Mouse (Mus musculus) layer of hippocampus, postnatal 14 days (tissue): ENCODE measurements around the gene Usp53. TPM values are rescaled to one million over a fixed set of nuclear protein-coding genes. Genes with fewer than 3 reads are reported as not detected.
"Not testable (repeated sequence)": the region's sequence is repeated elsewhere in the genome, so short reads cannot be mapped to it uniquely, and the experiment has no call there.

Experiments
- DNase-seq, 2 experiments: peaks; one replicate each; pipeline ENCODE4 v3.0.0; 2021 to 2022; ENCODE audit warnings: low spot score in 2 of 2, mixed read lengths in 1 of 2
- total RNA-seq, 2 experiments: library from RNA; stranded (reverse); gene quantifications; 2 replicates each; pipeline ENCODE4 v1.2.3; 2021

The Usp53 gene
- total RNA-seq, 2 experiments from 2014 or later, result 23.7 to 26.0 TPM

DNA sequence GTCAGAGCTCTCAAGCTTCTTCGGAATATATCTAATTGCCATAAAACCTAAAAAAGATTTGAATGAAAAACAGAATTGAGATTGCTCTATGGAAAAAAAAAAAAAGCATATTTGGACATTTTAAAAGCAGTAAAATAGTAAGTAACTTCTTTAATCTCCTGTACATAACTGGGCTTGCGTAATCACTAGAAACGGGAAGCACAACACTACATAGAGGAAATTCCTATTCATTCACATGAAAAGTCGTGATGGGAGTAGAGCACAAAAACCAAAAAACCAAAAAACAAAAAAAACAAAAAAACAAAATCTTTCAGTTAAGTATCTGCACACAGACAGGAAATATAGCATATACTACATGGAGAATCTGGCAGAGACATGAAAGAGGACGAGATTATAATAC lies 20.0 kb downstream of the Usp53 start:
- no peak for DNase-seq

DNA sequence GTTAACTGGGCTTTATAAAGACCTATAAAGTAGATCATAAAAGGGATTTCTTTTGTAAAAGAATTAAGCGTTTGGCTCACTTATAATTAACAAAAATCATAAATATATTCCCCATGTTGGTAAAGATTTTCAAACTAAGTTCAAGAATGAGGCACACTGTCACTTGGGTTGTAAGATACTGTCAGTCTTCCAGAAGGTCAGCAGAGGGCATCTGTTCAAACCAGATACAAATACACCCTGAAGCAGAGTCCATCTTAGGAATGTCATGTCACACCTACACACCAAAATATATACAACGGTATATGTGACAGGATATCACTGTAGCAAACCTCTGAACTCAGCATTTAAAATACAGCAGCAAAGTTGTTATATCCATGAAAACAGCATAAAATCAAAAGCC lies 34.2 kb downstream of the Usp53 start:
- no peak for DNase-seq

DNA sequence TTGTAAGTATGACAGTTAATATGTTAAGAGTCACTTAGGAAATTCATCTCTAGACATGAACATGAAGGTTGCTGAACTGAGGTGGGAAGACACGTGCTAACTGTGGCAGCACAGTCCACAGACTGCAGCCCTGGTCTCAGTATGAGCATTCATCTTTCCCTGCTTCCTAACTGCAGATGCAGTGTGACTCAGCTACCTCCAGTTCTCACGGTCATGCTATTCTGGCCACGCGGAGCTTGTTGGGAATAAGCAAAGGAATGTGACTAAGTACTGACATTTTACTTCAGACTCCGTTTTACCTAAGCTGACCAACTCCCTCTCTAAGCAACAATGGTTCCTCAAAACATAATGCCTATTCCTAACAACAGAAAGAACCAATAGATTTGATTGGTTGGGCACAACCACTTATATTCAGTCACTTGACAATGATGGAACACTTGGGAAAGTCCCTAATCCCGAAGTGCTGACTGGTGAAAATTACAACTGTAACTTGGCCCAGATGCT lies 40.9 kb downstream of the Usp53 start:
- DNase-seq, result no peak

DNA sequence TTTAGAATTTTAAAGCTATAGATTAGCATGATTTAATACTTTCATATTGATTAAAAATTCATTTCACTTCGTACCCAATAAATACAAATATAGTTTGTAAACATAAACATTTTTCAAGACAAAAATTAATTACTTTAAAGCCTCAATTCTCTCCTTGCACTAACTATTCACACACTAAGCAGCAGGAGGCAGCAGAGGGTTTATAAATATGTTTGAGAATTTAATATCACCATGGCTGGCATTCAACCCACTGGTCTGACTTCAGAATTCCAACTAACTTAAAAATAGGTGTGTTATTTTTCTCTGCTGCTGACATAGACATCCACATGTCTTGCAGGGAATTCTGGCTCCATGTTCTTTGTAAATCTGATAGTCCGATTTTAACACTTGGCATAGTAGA lies 45.1 kb downstream of the Usp53 start:
- peak in 1 of 2 experiments; percentile 63 for DNase-seq

DNA sequence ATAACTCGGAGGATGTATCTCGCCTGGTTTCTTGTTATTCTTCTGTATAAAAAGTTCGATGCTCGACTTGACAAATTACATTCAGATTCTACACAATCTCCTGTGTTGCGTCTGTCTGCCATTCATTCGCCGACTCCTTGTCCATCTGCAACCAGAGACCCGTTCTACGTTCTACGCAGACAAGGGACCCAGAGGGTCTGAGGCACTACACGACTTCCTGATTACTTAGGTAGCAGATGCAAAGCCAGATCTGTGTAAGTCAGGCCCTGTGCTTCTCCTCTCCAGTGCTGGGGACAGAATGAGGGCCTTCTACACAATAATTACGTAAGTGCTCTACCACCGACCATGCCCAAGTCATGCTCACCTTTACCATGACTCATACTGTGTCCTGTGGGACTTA lies 47.1 kb downstream of the Usp53 start:
- not testable (repeated sequence) for DNase-seq

DNA sequence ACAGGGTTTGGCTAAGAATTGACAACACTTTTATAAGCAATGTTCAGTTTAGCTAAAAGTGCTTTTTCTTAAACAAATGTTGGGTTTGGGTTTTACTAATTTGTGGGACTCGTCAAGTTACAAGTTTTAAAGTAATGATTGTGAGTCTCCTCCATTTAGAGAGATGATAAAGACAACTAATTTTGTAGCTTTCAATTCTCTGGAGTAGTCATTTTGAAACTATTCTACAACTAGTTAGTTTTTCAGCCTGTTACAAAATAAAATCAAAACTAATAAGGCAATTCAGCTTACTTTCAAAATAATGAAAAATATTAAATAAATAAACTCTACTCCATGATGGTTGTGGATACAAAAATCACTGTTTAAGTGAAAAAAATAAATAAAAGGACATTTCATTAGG lies 51.8 kb downstream of the Usp53 start:
- DNase-seq, result no peak

DNA sequence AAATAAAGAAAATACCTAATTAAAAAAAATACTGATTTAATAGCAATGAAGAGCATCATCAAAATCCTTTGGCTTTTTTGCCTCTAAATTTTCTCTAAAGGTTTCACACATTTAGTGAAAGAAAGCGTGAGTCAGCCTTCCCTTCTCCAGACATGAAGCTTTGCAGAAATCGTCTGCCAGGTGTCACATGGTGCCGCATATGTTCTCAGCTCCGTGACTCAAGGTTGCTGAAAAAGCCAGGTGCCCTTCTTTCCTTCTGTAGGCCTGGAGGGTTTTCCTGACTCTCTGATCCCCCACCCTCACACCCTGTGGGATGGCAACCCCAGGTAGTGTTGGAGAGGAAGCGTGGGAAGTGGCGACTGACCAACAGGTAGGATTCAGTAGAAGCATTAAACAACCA lies 54.6 kb downstream of the Usp53 start:
- DNase-seq, result no peak

DNA sequence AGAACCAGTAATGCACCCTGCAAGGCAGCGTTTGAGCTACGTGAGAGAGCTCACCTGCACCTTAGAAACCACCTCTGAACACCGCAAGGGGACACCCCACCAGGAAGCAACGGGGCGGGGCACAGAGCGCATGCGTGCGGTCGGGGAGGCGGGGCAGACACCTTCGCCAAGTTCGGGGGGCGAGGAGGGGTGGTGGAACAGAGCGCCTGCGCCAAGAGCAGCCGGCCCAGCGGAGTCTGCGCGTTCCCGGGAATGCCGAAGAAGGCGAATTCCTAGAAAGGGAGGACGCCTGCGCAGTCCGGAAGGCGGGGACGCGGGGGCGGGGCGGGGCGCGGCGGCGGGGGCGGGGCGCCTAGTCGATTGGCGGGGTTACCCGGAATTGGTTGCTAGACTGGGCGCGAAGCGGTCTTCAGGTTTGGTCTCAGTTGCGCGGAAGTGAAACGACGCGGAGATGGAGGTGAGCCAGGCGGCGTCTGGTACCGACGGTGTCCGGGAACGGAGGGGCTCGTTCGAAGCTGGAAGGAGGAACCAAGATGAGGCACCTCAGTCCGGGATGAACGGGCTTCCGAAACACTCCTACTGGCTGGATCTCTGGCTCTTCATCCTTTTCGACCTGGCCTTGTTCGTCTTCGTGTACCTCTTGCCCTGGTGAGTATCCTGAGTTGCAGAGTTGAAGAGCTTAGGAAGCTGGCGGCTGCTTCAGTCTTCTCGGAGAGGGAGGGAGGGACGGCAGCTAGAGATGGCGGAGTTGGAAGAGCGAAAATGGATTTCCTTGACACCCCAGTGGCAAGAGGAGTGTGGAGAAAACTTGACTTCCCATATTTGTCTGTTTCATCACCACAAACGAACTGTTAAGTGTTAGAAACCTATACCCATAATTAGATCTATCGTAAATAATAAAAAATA lies 60.0 kb downstream of the Usp53 start, which contains the start of gene 1810037I17Rik:
Gene 1810037I17Rik, plus strand, starts transcription at position 195 of the 906 bp plus-strand sequence.
- DNase-seq, result peak; percentile 93 to 98

DNA sequence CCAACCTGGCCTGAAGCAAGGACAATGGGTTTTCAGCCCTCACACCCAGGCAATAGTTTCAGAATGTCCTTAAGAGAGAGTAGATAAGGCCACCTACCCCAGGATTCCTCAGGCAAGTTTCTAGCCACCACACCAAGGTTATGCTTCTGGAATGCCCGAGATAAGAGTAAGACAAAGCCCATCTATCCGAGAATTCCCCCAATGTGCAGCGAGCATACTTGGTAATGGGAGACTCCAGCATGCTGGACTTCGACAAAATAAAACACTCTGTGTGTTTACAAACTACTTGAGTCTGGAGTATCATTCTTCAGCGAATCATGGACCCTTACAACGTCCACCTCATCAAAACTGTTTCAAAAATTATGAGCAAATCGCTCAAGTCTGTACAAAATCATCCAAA lies 61.2 kb downstream of the Usp53 start:
- DNase-seq, result no peak

DNA sequence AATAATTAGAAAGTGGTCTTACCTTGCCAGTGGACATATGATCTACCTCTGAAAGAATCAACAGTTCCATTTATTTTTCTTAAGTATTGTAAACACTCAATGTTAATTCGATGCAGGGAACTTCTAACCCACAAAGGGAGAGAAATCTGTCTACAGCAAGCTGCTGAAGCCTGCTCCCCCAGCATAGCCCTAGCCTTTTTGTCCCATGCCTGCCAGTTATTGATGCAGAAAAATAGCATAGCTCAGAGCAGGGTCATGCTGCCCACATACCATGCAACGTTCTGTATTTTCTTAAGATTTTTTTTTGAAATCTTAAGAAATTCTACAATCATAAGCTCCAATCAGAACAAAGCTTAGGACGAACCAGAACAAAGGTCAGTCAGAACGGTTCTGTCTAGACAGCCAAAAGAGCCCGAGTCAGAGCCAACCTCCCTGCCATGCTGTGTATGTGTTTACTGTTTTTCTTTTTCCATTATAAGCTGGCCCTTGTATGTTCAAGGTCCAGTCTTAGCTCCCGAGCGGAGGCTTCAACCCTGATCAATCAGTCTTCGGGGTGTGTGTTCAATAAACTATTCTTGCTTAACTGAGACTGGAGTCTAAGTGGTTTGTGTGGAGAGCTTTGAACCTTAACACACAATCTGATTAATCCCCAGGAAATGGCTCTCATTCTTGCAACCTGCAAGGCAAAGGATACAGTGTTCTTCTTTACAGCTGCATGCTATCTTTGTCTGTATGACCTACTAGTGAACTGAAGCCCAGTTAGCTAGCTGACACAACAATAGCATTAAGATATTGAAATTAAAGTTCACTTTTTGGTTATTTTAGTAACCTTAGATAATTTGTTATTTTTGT lies 62.4 kb downstream of the Usp53 start:
- no peak for DNase-seq

DNA sequence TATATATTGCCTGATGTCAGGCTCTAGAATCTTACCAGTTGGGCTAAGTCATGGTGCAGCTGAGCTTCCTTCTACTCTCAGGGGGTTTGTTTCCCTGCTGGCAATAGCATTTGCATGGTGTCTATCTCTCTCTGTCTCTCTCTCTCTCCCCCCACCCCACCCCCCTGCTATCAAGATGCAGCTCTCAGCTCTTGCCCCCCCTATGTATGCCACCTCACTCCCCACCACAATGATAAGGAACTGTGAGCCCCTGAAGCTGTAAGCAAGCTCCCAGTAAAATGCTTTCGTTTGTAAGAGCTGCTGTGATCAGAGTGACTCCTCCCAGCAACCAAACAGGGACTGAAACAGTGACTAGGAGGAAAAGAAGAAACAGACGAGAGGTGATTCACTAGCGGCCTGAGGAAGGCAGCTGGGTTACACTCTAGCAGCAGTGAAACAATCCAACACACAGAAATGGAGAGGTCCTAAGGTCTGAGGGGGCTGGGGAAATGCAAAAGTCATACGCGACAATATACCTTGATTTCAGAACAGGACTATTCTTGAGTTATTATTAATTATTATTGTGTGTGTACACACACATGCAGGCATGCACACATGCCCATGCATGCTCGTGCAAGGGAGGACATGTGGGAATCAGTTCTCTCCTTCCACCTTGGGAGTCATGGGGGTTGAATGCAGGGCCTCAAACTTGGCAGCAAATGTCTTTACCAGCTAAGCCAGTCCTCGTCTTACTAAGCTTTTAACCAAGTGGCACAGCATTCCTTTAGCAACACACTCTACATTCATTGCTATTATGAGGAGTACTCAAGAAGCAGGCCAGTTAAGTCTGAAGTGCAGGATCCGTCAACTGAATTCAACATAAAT lies 63.5 kb downstream of the Usp53 start:
- no peak for DNase-seq

DNA sequence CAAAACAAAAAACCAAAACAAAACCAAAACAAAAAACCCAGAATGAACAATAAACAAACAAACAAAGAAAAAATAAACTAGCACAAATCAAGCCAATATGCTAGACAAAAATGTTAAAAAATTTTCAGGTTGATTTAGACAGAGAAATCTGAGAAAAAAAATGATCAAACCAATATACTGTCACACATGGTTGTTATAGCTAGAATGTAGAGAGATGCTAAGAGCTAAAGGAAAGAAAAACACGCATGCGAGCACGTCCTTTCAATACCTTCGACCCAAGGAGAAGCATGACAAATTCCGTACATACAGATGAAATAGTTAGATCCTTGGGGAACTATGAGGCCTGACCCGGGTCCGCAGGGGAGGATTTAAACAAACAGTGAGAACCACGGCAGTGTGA lies 65.0 kb downstream of the Usp53 start, which contains the start of gene Gm10959:
Gene Gm10959, minus strand, starts transcription at position 101 of the 400 bp plus-strand sequence.
- no peak for DNase-seq

DNA sequence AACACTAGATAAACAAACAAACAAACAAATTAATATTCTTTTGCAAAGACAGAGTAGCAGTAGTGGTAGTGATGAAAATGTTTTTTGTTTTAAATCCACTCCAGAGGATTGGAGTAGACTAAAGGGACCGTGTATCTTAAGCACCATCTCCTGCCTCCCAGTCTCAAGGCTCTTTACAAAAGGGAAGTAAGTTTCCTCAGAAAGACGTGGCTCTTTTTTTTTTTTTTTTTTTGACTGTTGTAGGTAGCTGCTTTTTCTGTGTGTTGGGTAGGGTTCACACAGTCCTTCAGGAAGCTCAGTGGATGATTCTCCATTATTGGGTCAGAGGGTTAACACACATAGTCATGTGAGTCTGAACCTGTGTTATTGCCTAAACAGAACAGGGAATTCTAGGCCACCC lies 65.6 kb downstream of the Usp53 start:
- no peak for DNase-seq

DNA sequence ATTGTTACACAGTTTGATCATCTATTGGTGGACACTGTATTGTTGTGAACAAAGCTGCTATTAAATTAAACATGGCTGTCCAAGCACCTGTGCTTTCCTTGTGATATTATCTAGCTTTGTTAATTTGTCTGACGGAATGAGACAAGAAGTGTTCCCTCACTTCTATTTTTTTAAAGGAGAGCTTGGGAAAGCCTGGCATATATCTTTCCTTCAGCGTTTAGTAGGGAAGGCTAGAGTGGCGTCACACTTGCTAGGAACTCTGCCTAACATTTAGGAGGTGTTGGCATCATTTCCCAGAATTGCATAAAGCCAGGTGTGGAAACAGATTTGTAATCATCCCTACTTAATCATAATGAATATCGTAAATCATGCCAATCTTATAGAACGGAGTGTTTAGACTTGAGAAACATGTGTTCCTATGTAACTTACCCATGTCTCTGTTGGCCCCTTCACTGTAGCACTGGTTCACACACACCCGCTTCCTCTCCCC lies 68.1 kb downstream of the Usp53 start:
- DNase-seq, result no peak

DNA sequence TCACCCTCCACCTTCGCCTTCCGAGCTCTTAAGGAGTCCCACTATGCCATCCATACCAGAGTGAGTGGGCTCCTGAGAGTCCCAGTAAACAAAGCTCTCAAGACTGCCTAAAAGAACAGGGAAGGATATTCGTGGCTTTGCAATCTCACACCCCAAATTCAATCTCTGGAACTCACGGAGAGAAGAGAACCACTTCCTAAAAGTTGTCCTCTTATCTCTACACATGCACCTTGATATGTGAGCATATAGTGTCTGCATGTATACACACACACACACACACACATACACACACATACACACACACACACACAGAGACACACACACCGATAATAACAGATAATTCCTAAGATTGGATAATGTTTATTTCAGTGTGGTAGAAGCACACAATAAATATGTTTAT lies 68.8 kb downstream of the Usp53 start:
- no peak for DNase-seq

DNA sequence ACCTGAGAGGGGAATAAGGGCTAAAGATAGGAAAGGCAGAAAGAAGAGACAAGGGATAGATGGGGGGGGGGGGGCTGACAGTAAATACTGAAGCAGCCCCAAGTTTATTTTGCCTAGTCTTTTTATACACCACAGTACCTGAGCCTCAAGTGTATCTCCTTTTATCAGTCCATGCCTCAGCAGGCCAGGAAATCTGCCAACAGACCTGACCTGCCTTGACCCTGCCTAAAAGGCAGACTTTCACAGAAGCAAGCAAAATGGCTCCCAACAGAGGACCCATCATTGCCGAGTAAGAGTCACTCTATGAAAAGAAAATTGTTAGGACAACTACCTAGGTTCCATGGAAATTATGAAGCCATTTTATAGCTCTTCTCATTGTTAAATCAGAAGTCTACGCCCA lies 76.5 kb downstream of the Usp53 start:
- DNase-seq, result no peak

DNA sequence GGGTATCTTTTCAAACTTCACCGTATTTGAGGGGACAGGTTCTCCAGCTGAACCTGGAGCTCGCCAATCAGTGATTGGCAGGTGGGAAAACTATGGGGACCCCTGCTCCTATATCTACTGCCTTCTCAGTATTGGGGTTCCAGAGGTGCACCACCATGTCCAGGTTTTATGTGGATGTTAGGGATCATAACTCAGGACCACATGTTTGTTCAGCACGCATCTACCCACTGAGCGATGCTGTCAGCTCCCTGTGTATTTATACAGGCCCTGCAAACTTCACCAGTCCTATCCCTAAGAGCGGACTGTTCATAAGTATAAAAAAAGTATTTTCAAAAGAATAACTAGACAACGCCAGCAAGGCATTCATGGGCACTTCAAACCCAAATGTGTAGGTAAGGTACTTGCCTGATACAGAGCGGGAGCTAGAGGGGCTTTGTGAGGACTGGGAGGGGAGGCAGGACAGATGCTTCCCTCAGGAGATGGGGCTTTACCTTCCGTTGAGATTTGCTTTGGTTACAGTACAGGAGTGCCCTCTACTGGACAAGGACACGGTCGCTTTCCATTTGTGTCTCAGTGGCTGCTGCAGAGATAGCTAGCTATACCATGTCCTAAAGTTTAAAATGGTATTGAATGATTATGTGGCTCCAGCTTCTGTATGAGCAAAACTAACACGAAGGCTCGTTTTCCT lies 80.4 kb downstream of the Usp53 start:
- peak; percentile 36 to 62 for DNase-seq

DNA sequence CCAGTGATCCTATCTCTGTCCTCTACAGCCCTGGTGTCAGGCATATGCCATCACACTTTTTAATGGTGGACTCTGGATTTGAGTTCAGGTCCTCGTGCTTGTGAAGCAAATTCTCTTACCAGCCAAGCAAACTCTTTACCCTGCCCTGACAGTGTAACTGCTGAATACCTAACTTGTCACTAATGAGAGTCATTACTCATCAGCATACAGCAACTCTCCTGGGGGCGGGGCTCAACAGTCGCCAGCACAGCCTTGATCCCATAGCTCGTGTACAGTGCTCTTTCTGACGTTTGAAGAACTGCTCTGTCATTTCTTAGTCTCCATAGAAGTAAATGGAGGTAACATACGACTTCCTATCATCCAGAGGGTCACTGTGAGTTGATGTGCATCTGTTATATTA lies 86.1 kb downstream of the Usp53 start:
- DNase-seq, result no peak

DNA sequence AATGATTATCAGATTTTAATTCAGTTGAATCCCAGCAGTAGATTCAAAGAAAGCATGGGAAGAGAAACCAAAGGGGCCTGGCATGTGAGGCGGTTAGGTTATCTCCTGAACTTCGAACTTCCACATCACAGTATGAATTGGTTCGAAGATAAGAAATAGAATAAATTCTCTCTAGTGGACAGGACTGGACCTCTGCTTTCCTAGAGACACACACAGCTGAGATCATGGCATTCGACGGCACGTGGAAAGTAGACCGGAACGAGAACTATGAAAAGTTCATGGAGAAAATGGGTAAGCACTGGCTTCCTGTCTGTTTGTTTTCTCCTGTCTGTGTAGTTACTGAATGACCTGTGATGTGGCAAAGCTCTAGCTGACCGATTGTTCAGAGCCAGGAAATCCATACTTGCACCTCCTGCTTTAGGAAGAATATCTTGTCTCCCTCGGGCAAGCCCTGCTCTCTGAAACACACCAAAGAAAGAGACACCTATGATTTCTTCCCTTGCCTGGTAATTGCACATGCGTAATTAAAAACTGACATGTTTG lies 89.0 kb downstream of the Usp53 start:
- DNase-seq, result no peak

DNA sequence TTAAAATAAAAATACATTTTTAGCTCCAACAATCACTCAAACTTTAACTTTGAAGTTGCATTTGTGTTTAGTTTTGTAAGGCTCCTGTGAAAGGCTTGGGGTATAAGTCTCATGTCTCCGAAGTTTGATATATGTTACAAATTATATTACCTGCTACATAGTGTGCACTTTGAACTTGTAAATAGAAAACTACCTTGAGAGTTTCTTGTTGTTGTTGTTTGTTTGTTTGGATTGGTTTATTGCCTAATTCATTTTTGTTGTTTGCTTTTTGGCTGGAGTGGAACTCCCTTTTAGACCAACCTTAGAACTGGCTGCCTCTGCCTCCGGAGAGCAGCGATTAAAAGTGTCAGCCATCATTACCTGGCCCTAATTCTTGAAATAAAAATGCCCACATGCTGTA lies 89.5 kb downstream of the Usp53 start, which contains the start of gene Fabp2:
Gene Fabp2, plus strand, starts transcription at position 301 of the 400 bp plus-strand sequence.
- DNase-seq, result no peak
